Mouse (Mus musculus) kidney, adult 18-20 months (tissue): Measurements from ENCODE around the gene Slc6a9.

Experiments
- DNase-seq: peaks from one replicate; pipeline ENCODE4 v3.0.0; 2021

Gene Slc6a9

GRCm38 (mm10) chr4:117914031-117914430 lies 79.7 kb downstream of the Slc6a9 start:
- DNase-seq = no peak

GRCm38 (mm10) chr4:117914591-117915442 lies 80.5 kb downstream of the Slc6a9 start, which contains the start of gene Ipo13:
Gene Ipo13 (minus strand): TSS chr4:117914999.
- peak; percentile 97 for DNase-seq

- no peak for DNase-seq
Observed at GRCm38 (mm10) chr4:117915489-117916105, 81.3 kb downstream of the Slc6a9 start.

GRCm38 (mm10) chr4:117916386-117916785 lies 82.1 kb downstream of the Slc6a9 start:
- no peak for DNase-seq

- DNase-seq = no peak
Observed at GRCm38 (mm10) chr4:117917402-117917801, 83.1 kb downstream of the Slc6a9 start.

- DNase-seq = no peak
Observed at GRCm38 (mm10) chr4:117917847-117918246, 83.5 kb downstream of the Slc6a9 start.

- DNase-seq = peak; percentile 38
Observed at GRCm38 (mm10) chr4:117918261-117918660, 84.0 kb downstream of the Slc6a9 start.

GRCm38 (mm10) chr4:117918762-117919161 lies 84.5 kb downstream of the Slc6a9 start:
- no peak for DNase-seq

GRCm38 (mm10) chr4:117921358-117921757 lies 87.1 kb downstream of the Slc6a9 start:
- no peak for DNase-seq

- DNase-seq = no peak
Observed at GRCm38 (mm10) chr4:117923450-117923849, 89.1 kb downstream of the Slc6a9 start.
